Mouse (Mus musculus) heart, postnatal 0 days (tissue): ENCODE results near the gene Scgb1a1. TPM values are rescaled to one million over a fixed set of nuclear protein-coding genes. Genes with fewer than 3 reads are reported as not detected.

Source experiments
- ATAC-seq: fragments of 200-750 bp; cut with Nextera tagmentation; 2 replicates; pipeline ENCODE4 v1.8.0; 2017; ENCODE audit warnings: low read depth, moderate number of reproducible peaks, moderate library complexity; ENCODE audit not compliant: insufficient read depth
- DNase-seq: peaks from one replicate; pipeline ENCODE4 v3.0.0-alpha.2; 2016; ENCODE audit warnings: low spot score
- H3K27ac ChIP-seq: fragments of 300-500 bp; sonication (generic); 2 replicates; pipeline ENCODE4 v1.5.1; 2014; ENCODE audit warnings: low read depth, mild to moderate bottlenecking
- H3K27me3 ChIP-seq: fragments of 300-500 bp; sonication (generic); 2 replicates; pipeline ENCODE4 v1.6.1; 2014; ENCODE audit warnings: low read length, mixed read lengths; ENCODE audit not compliant: control insufficient read depth, insufficient read depth
- H3K36me3 ChIP-seq: fragments of 300-500 bp; sonication (generic); replicated peaks from 2 replicates; pipeline ENCODE4 v1.6.1; 2014; ENCODE audit warnings: low read length, mixed read lengths; ENCODE audit not compliant: control insufficient read depth, insufficient read depth
- H3K4me1 ChIP-seq: fragments of 300-500 bp; sonication (generic); 2 replicates; pipeline ENCODE4 v1.6.1; 2014; ENCODE audit warnings: antibody characterized with exemption; ENCODE audit not compliant: control insufficient read depth, insufficient read depth
- H3K4me2 ChIP-seq: fragments of 300-500 bp; sonication (generic); 2 replicates; pipeline ENCODE4 v1.6.1; 2014; ENCODE audit warnings: low read depth, mild to moderate bottlenecking, low read length, moderate library complexity
- H3K4me3 ChIP-seq: fragments of 300-500 bp; sonication (generic); 2 replicates; pipeline ENCODE4 v1.5.1; 2014; ENCODE audit warnings: low read depth, low read length
- H3K9ac ChIP-seq: fragments of 300-500 bp; sonication (generic); replicated peaks from 2 replicates; pipeline ENCODE4 v1.6.1; 2014; ENCODE audit warnings: low read depth, low read length, mixed read lengths
- H3K9me3 ChIP-seq: fragments of 300-500 bp; sonication (generic); replicated peaks from 2 replicates; pipeline ENCODE4 v1.6.1; 2016; ENCODE audit warnings: low read length; ENCODE audit not compliant: control insufficient read depth
- CTCF ChIP-seq: IDR thresholded peaks from 2 replicates; pipeline ENCODE4 v1.5.1; 2016; ENCODE audit warnings: antibody characterized with exemption, control low read depth, low read depth
- EP300 ChIP-seq: IDR thresholded peaks from 2 replicates; pipeline ENCODE4 v1.6.1; 2016; ENCODE audit warnings: antibody characterized with exemption, low read depth
- WGBS: fragments of 180-500 bp; shearing (Covaris S2); extraction: QIAGEN DNeasy Blood & Tissue Kit; methylation state at CpG from one replicate; pipeline ENCODE4 v1.1.7; 2014; 5-methylcytosine and 5-hydroxymethylcytosine counted together
- polyA plus RNA-seq: library from polyadenylated mRNA; unstranded; fragments of >200 nt; fragmentation: Nextera tagmentation; extraction: Ambion mirVana; gene quantifications from 2 replicates; pipeline ENCODE4 v1.2.1, GENCODE M21; 2015
- total RNA-seq: library from RNA; depleted of rRNA; stranded (reverse); fragments of >200 nt; gene quantifications from 2 replicates; pipeline ENCODE4 v1.2.3, GENCODE M21; 2014; ENCODE audit warnings: low replicate concordance

Gene Scgb1a1
- total and polyA plus RNA-seq, 2 experiments from 2014 or later: 1.3 TPM; not detected in 1

DNA sequence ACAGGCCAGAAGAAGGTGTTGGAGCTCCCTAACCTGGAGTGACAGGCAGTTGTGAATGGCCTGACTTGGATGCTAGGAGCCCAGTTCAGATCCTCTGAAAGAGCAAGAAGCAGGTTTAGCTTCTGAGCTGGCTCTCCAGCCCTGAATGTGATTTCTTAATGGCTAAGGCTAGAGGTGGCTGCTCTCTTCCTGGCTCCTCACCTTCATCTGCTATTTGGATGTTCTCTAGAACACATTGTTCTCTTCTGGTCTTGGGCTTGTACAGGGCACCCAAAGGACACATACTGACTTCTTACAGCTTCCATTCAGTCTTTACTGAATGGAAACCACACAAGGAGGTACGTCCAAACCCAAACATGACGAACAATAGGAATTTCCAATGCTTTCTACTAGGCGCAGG, 11.7 kb downstream of the Scgb1a1 start:
- no peak for DNase-seq
- Histone ChIP-seq H3K4me1 (peaks cover 11% of the 10 kb centered on the region), H3K9ac (no peak overlapping the region), H3K36me3 (no peaks in the 10 kb centered on the region), H3K27me3 (no peaks in the 10 kb centered on the region), H3K4me2 (no peak overlapping the region), H3K9me3 (no peaks in the 10 kb centered on the region), H3K27ac (peak overlapping the region; percentile 32; the same call in 1 of the 2 replicates), H3K4me3 (no peak overlapping the region)
- 88% methylated on average over 3 of the region's 3 CpGs for WGBS
- ATAC-seq: no peak
- TF ChIP-seq CTCF: no peak

DNA sequence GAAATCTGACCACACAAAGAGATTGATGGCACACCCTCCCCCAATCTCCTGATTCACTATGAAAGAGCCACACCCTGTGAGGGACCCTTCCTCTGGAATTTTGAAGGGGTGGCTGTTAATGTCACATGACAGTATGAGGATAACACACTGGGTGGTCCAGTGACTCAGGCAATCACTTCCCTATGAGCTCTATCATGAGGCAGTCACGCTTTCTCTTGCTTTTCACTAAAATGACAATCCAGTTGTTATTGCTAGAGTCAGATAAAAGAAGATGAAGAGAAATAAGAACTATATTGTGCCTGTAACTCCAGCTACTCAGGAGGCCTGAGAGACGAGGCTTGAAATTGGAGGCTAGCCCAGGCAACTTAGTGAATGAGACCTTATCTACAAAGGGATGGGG, 12.2 kb downstream of the Scgb1a1 start:
- Histone ChIP-seq H3K4me3 (no peak overlapping the region), H3K4me2 (no peak overlapping the region), H3K9me3 (no peaks in the 10 kb centered on the region), H3K9ac (no peak overlapping the region), H3K36me3 (no peaks in the 10 kb centered on the region), H3K4me1 (peaks cover 15% of the 10 kb centered on the region), H3K27me3 (no peaks in the 10 kb centered on the region), H3K27ac (no peak overlapping the region)
- ATAC-seq: no peak
- no peak for DNase-seq
- TF ChIP-seq CTCF (no peak), EP300 (no peak)
- 78% methylated on average over 2 of the region's 2 CpGs for WGBS

DNA sequence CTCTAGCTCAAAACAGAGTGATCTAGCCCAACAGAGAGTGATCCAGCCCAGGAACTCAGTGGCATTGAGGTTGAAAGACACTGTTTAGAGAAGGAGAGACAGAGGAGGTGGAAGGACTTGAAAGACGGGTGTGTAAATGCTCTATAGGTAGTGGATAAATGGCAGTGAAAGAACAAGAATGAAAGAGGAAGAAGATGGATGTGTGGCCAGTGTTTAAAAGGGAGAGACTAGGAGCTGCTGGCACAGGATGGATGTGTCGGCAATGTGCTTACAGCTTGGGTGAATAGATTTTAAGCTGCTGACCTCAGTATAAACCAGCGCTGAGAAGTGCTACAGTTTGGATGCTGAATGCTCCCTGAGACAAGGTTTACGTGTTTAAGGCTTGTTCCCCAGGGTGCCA, 13.3 kb downstream of the Scgb1a1 start:
- 72% methylated on average over 4 of the region's 4 CpGs for WGBS
- H3K4me3 ChIP-seq: no peak overlapping the region
- no peaks in the 10 kb centered on the region for H3K36me3 ChIP-seq
- H3K4me2 ChIP-seq: no peak overlapping the region
- ATAC-seq (no peak), DNase-seq (no peak)
- H3K9me3 ChIP-seq: no peaks in the 10 kb centered on the region
- no peak for TF ChIP-seq CTCF
- TF ChIP-seq EP300: no peak
- H3K9ac ChIP-seq: no peak overlapping the region
- no peaks in the 10 kb centered on the region for H3K27me3 ChIP-seq
- H3K27ac ChIP-seq: peak overlapping the region; percentile 76
- H3K4me1 ChIP-seq: peaks cover 25% of the 10 kb centered on the region

DNA sequence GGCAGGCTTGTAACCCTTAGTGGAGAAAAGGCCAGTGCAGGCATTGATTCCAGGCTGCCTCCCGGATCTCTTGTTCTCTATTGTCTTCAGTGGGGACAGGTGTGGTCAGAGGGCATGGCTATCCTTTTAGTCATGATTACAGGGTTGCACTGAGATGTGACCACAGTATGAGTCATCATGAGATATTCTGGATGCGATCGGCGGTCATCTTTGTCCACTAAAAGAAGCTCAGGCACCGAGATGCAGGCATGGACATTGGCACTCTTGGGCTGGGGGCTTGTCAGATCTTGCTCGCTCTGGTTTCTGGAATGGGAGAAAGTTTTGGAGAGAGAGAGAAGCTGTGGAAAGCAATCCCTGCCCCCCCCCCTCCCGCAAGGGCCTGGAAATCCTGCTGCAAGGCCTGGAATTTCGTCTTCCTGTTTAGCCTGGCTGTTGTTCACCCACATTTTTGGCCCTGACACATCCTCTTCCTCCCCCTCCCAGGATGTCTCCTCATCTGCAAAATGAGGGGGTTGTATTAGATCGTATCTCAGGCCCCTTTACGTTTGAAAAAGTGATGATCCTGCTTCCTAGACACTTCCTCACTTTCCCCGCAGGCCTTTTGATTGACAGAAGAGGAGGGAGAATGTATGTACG, 13.9 kb downstream of the Scgb1a1 start:
- TF ChIP-seq CTCF (no peak), EP300 (no peak)
- WGBS: 46% methylated on average over 12 of the region's 12 CpGs
- H3K4me3 ChIP-seq: no peak overlapping the region
- no peaks in the 10 kb centered on the region for H3K9me3 ChIP-seq
- H3K4me1 ChIP-seq: peaks cover 26% of the 10 kb centered on the region
- H3K36me3 ChIP-seq: no peaks in the 10 kb centered on the region
- H3K27ac ChIP-seq: peak overlapping the region; percentile 76
- no peaks in the 10 kb centered on the region for H3K27me3 ChIP-seq
- DNase-seq (peak; percentile 30), ATAC-seq (no peak)
- H3K4me2 ChIP-seq: no peak overlapping the region
- no peak overlapping the region for H3K9ac ChIP-seq

DNA sequence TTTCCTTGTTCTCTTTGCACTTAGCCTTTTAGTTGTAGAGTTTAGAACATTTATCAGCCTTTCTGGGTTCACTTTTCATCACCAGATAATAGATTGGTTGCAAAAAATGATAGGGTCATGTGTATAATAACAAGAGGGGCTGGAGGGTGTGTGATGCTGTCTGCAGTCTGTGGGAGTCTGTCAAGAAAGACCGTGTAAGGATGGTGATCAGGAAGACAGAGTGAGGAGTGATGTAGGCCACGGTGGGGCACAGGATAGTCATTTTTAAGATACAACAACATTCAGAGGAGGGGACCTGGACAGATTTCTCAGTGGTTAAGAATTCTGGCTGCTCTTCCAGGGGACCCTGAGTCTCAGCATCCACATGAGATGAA, 15.6 kb downstream of the Scgb1a1 start:
- TF ChIP-seq EP300: no peak
- no peak for TF ChIP-seq CTCF
- DNase-seq (no peak), ATAC-seq (no peak)
- Histone ChIP-seq H3K9me3 (no peaks in the 10 kb centered on the region), H3K27me3 (no peaks in the 10 kb centered on the region), H3K4me1 (peaks cover 26% of the 10 kb centered on the region), H3K9ac (no peak overlapping the region), H3K4me2 (no peak overlapping the region), H3K4me3 (no peak overlapping the region), H3K27ac (peak overlapping the region; percentile 78), H3K36me3 (no peaks in the 10 kb centered on the region)
- 48% methylated on average over 2 of the region's 2 CpGs for WGBS

DNA sequence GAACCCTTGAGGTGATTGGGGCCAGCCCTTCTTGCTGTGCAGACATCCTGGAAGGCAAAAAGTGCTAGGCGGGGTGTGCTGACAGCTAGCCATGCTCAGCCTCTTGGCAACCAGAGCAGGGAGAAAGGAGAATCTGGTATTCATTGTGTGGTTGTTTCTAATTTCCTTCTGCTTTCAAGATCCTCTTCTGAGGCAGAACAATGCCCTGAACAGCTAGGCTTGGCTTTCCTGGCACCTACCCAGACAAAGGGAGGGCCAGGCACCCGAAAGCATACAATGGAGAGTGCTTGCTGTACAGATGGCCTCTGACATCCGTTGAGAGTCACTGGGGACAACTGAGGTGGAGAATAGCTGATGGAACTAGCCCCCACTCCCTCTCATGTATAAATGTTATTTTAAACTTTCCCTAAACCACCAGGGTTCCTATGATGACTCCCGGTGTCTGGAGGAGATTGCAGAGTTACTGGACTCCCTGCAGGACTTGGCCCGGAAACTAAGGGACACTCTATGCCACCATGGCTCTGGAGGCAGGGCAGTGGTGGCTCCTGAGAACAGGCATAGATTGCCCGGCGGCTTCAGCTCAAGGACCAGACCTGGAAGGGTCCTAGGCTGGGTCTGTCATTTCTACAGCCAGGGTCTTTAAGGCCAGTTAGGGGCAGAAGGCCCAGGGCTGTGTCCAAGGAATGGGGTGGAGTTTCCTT, 16.2 kb downstream of the Scgb1a1 start:
- H3K4me1 ChIP-seq: peaks cover 26% of the 10 kb centered on the region
- H3K9me3 ChIP-seq: no peaks in the 10 kb centered on the region
- TF ChIP-seq CTCF: 0 out of 2 replicates have a peak, but pooled peaks have one; percentile 9
- peak; percentile 72; the same call in 1 of the 2 replicates for TF ChIP-seq EP300
- 23% methylated on average over 7 of the region's 7 CpGs for WGBS
- ATAC-seq: peak; percentile 86
- H3K9ac ChIP-seq: no peak overlapping the region
- H3K4me3 ChIP-seq: no peak overlapping the region
- peak; percentile 80 for DNase-seq
- H3K27ac ChIP-seq: peak overlapping the region; percentile 78
- no peaks in the 10 kb centered on the region for H3K36me3 ChIP-seq
- H3K27me3 ChIP-seq: no peaks in the 10 kb centered on the region
- H3K4me2 ChIP-seq: no peak overlapping the region
